Mouse (Mus musculus): Measurements from ENCODE around the gene Map7d3. TPM values are rescaled to one million over a fixed set of nuclear protein-coding genes. Genes with fewer than 3 reads are reported as not detected.

Map7d3 gene
- polyA plus RNA-seq, 1 experiment, result 2.1 TPM

DNA sequence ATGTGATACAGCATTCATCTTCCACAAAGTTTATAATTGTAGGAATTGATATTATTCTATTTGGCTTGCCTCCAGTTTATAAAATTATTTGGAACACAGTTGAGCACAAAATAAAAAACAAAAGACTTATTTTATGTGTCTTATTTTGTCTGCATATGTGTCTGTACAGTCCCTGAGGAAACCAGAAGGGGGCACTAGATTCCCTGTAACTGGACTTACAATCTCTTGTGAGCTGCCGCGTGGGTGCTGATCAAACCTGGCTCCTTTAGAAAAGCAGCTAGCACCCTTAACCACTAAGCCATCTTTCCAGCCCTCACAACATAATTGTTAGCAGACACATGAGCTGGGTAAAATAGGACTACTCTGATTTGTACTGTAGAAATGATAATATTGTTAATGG lies 66.5 kb downstream of the Map7d3 start:
- no peaks in the 10 kb centered on the region for H3K4me1 ChIP-seq (ENCODE audit: control insufficient read depth, insufficient read depth, insufficient read length, low read length)
- H3K4me3 ChIP-seq (ENCODE audit: insufficient read depth, low read depth, low read length), result no peak overlapping the region
- H3K27ac ChIP-seq (replicated peaks; ENCODE audit: low read depth, low read length), result no peak overlapping the region

DNA sequence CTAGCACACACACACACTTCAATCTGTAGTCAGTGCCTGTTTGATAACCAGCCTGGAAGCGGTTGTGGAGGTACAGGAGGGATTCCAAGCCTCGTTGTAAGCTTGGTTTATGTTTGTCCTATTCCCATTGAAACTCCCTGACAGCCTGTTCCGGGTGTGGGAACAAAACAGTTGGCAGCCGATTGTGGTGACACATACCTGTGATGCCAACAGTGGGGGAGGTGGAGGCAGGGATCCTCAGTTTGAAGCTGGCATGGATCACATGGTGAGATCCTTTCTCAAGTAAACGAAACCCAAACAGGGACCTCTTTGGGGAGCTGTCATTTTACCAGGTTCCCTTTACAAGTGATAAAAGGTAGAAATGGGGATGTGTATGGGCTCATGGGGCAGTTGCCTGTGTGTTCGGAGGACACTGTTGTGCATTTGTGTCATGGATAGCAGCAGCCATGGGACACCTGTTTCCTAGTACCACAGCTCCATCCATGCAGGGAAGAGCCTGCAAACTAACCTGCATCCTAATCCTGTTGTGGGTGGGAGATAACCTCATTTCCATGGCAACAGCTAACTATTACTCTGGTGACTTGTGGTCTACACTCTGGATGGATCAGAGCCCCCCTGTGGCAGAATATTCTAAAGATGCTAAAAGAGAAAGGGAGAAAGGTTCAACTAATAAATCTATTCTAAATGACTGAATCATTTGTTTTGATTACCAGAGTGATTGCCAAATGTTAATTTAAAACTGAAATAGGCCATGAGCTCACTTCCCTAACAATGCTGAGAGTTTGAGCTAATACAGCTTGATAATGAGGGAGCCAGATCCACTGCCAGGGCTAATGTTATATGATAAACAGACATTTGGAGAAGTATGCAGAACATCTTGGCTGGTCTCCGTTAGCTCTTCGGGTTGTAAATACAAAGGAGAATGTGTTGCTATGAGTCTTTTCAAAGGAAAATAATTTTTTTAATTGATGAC lies 68.5 kb downstream of the Map7d3 start:
- Histone ChIP-seq H3K27ac (replicated peaks; ENCODE audit: low read depth, low read length) (no peak overlapping the region; the same call in 1 of the 2 replicates), H3K4me1 (ENCODE audit: control insufficient read depth, insufficient read depth, insufficient read length, low read length) (no peaks in the 10 kb centered on the region), H3K4me3 (ENCODE audit: insufficient read depth, low read depth, low read length) (no peak overlapping the region)

- Histone ChIP-seq H3K4me1 (ENCODE audit: control insufficient read depth, insufficient read depth, insufficient read length, low read length) (no peaks in the 10 kb centered on the region), H3K4me3 (ENCODE audit: insufficient read depth, low read depth, low read length) (no peak overlapping the region), H3K27ac (replicated peaks; ENCODE audit: low read depth, low read length) (no peak overlapping the region)
Observed at GRCm38 (mm10) chrX:56752144-56752543, 70.0 kb downstream of the Map7d3 start.

GRCm38 (mm10) chrX:56751536-56751935 lies 70.6 kb downstream of the Map7d3 start:
- H3K27ac ChIP-seq (replicated peaks; ENCODE audit: low read depth, low read length), result no peak overlapping the region
- no peaks in the 10 kb centered on the region for H3K4me1 ChIP-seq (ENCODE audit: control insufficient read depth, insufficient read depth, insufficient read length, low read length)
- no peak overlapping the region for H3K4me3 ChIP-seq (ENCODE audit: insufficient read depth, low read depth, low read length)

Other genes with a start within 250 kb of the Map7d3 start
- gene Mmgt1, start 224.3 kb downstream of the Map7d3 start, polyA plus RNA-seq (2012; ENCODE audit: insufficient read depth, insufficient read length, missing spikeins), result 40.7 and 48.3 TPM in 2 replicates
- gene Slc9a6, start 212.6 kb downstream of the Map7d3 start, polyA plus RNA-seq (2012; ENCODE audit: insufficient read depth, insufficient read length, missing spikeins), result 15.4 and 18.2 TPM in 2 replicates
- gene Fhl1, start 90.5 kb downstream of the Map7d3 start, polyA plus RNA-seq (2012; ENCODE audit: insufficient read depth, insufficient read length, missing spikeins), result 160 and 164 TPM in 2 replicates
- gene Adgrg4, start 47.8 kb upstream of the Map7d3 start, polyA plus RNA-seq (2012; ENCODE audit: insufficient read depth, insufficient read length, missing spikeins), result not detected in 2 replicates
- gene Brs3, start 220.7 kb upstream of the Map7d3 start, polyA plus RNA-seq (2012; ENCODE audit: insufficient read depth, insufficient read length, missing spikeins), result not detected in 2 replicates
- gene Htatsf1, start 231.3 kb upstream of the Map7d3 start, polyA plus RNA-seq (2012; ENCODE audit: insufficient read depth, insufficient read length, missing spikeins), result 37.3 and 38.0 TPM in 2 replicates

All from brown adipose tissue, adult 24 weeks (tissue).